16 mouse cellular contexts compared by ENCODE assay signal in the genomic region with DNA sequence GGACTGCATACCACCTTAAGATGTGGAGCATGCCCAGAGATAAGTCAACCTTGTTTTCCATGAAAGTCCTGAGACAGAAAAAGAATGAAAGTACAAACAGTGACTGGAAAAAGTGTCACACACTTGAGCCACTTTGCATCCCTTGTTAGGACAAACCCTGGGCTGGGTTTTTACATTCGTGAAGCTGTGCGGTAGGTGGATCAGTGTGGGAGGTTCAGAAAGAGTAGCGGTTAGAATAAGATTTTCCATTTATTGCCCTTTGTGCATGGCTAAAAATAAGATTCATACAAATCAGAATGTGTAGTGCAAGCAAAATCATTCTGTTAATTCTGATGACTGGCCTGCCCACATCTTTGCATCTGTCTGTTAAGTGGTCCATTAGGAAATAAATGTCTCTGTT.
"Had no signal": no experiment of that assay in that cellular context is flagged by ENCODE, and none has a peak within 500 bp of the region (broad histone marks: within the 10 kb centered on the region; RNA-seq: fewer than 3 reads in every experiment).

No protein-coding gene starts in this region.

- ATAC-seq: hindbrain, embryonic 16.5 days; intestine, embryonic 15.5 days; intestine, postnatal 0 days had no signal

- DNase-seq: gastrocnemius, adult 2 months; gastrocnemius, postnatal 10 days; gastrocnemius, postnatal 25 days; heart, adult 18-20 months; heart, postnatal 10 days; heart, postnatal 4 days; kidney, adult 18-20 months; kidney, adult 8-10 months; kidney, postnatal 10 days; kidney, postnatal 25 days; kidney, postnatal 4 days; liver; liver, embryonic 13.5 days had no signal
